Mouse (Mus musculus) gastrocnemius, adult 2 months (tissue): ENCODE data around the gene Nup133. TPM values are rescaled to one million over a fixed set of nuclear protein-coding genes. Genes with fewer than 3 reads are reported as not detected.

ENCODE experiments used
- DNase-seq: peaks from one replicate; pipeline ENCODE4 v3.0.0; 2022
- H3K27ac ChIP-seq: fragments of 200-600 bp; 2 replicates; pipeline ENCODE4 v1.8.1; 2022; ENCODE audit warnings: mild to moderate bottlenecking
- H3K4me3 ChIP-seq: fragments of 200-600 bp; 2 replicates; pipeline ENCODE4 v1.8.1; 2022; ENCODE audit warnings: mild to moderate bottlenecking, moderate library complexity
- CTCF ChIP-seq: fragments of 200-600 bp; IDR thresholded peaks from 2 replicates; pipeline ENCODE4 v1.8.1; 2022; ENCODE audit warnings: antibody characterized with exemption, mild to moderate bottlenecking, moderate library complexity
- intact Hi-C: fragments of 180-260 bp; cut with DNase I; formaldehyde crosslinking; loops from one replicate; pipeline ENCODE4 v1.15.1; 2025
- total RNA-seq, 2 experiments: library from RNA; stranded (reverse); gene quantifications; 2 replicates each; pipeline ENCODE4 v1.2.3; 2021

The Nup133 gene
- total RNA-seq, 2 experiments from 2014 or later = 11.6 to 17.8 TPM

- Histone ChIP-seq H3K27ac (peak overlapping the region; percentile 43), H3K4me3 (no peak overlapping the region)
- DNase-seq = no peak
- TF ChIP-seq CTCF = no peak
- intact Hi-C loops = no loop called here
Measured at GRCm38 (mm10) chr8:123877865-123878264, 71.2 kb downstream of the Nup133 start.

DNA sequence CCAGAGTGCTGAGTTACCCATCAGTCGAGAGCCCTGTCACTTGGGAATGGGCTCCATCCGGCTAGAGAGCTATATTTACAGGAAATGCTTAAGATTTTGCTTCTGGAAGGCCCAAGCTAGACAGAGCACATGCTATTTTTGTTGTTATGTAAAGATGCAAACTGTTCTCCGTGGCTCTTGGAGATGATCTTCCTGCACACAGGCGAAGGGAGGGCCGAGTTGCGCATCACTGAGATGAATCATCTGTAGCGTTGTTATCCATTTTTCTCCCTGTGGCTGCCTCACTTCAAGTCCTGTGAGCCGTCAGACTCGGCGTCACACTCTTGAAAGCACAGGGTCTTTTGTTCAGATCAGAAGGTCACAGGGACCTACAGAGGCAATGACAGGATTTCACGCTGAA, 74.7 kb downstream of the Nup133 start:
- TF ChIP-seq CTCF = no peak
- Histone ChIP-seq H3K4me3 (no peak overlapping the region), H3K27ac (no peak overlapping the region)
- no peak for DNase-seq
- intact Hi-C loops = no loop called here

- H3K4me3 ChIP-seq = no peak overlapping the region
- H3K27ac ChIP-seq = peak overlapping the region; percentile 91
- intact Hi-C loops = no loop called here
- TF ChIP-seq CTCF = no peak
- DNase-seq = no peak
Measured at GRCm38 (mm10) chr8:123873364-123873763, 75.7 kb downstream of the Nup133 start.

GRCm38 (mm10) chr8:123872048-123872447, 77.0 kb downstream of the Nup133 start:
- Histone ChIP-seq H3K27ac (peak overlapping the region; percentile 91), H3K4me3 (peak overlapping the region; percentile 27)
- DNase-seq = peak; percentile 92
- intact Hi-C loops = loop anchor here (1.0 kb wide), 1 partner anchor 23 kb away; no protein-coding TSS in a partner anchor
- TF ChIP-seq CTCF = no peak; the same call in 1 of the 2 replicates

DNA sequence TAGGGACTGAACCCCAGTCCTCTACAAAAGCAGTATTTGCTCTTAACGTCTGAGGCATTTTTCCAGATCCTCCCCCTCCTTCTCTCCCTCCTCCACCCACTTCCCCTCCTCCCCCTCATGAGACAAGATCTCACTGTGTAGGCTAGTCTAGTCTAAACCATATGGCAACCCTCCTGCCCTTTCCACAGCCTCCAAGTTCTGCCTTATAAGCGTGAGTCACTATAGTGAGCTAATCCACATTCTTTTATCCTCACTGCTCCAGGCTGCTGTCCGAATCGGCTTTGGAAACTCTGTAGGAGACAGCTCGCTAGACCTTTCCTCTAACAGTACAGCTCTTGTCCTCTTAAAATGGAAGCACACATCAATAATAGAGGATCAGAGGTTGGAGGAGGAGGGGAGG, 82.1 kb downstream of the Nup133 start:
- no peak overlapping the region for H3K27ac ChIP-seq
- DNase-seq = no peak
- TF ChIP-seq CTCF = no peak
- H3K4me3 ChIP-seq = no peak overlapping the region
- intact Hi-C loops = no loop called here

- H3K27ac ChIP-seq = no peak overlapping the region
- H3K4me3 ChIP-seq = no peak overlapping the region
- intact Hi-C loops = no loop called here
- DNase-seq = no peak
- no peak for TF ChIP-seq CTCF
Measured at GRCm38 (mm10) chr8:123865786-123866185, 83.3 kb downstream of the Nup133 start.

DNA sequence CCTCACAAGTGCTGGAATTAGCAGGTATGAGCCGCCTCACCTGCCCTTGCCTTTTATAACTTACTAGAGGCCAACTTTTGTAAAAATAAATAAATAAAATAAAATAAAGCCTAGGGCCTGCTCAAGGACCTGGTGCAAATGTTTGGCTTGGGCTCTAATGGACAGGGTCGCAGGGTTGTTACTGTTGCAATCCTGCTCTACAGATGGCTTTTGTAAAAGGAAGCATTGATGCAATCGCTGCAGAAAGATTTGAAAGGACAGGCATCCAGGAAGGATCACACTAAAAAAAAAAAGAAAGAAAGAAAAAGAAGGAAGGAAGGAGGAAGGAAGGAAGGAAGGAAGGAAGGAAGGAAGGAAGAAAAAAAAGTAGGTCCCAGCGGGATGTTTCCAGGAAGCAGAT, 88.7 kb downstream of the Nup133 start:
- intact Hi-C loops = no loop called here
- TF ChIP-seq CTCF = no peak
- Histone ChIP-seq H3K4me3 (no peak overlapping the region), H3K27ac (no peak overlapping the region)
- DNase-seq = no peak

- Histone ChIP-seq H3K27ac (peak within 1 kb of the TSS; percentile 83), H3K4me3 (peak within 1 kb of the TSS; percentile 84)
- peak; percentile 68 for DNase-seq
- no peak for TF ChIP-seq CTCF
- intact Hi-C loops = no loop called here
Measured at GRCm38 (mm10) chr8:123859648-123860259, 89.3 kb downstream of the Nup133 start, which contains the start of gene Ccsap. TSS of gene Ccsap (minus strand) at chr8:123860209.

DNA sequence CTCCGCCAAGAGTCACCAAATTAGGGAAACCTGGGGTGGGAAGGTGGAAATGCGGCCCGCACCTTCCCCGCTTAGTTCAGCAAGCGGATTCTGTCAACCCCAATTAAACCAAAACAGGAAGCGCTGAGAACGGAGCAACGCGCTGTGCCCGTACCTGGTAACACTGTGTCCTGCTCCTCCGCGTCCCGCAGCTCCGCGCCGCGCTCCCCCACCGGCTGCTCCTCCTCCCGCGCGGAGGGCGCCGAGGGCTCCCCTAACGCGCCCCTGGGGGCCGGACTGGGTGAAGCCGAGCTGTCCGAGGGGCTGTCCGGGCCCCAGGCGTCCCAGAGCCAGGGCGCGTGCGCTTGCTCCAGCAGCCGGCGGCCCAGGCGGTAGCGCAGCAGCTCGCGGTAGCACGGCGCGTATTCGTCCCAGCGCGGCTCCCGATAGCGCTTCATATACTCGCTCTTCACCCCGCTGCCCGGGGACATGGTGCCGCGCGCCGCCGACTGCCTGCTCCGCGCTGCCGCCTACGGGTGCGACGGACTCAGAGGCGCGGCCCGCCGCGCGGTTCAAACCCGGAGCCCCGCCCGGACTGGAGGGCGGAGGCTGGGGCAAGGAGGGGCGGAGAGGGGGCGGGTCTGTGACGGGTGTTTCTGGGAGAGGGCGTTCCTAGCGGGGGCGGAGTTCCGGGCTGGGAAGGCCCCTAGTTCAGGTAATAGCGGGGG, 90.0 kb downstream of the Nup133 start:
- DNase-seq = peak; percentile 95
- peak overlapping the region; percentile 83 for H3K27ac ChIP-seq
- peak overlapping the region; percentile 84 for H3K4me3 ChIP-seq
- intact Hi-C loops = no loop called here
- TF ChIP-seq CTCF = peak; percentile 54

DNA sequence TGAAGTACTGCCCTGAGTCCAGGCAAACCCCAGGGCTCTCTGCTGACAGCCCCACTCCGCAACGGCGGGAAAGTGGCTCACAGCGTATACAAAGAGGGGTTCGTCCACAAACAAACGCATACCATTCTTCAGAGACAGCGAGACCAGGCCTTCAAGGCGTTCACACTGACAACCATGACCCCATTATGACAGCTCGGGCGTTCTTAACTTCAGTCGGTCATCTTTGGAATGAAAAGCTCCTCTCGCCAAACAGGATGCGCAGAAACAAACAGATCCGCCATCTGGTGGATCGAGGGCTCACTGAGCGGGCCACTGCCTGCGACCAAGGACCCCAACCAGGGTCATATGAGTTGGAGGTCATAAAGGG, 90.5 kb downstream of the Nup133 start:
- DNase-seq = no peak
- intact Hi-C loops = no loop called here
- TF ChIP-seq CTCF = no peak
- H3K27ac ChIP-seq = peak overlapping the region; percentile 81
- H3K4me3 ChIP-seq = peak overlapping the region; percentile 84

DNA sequence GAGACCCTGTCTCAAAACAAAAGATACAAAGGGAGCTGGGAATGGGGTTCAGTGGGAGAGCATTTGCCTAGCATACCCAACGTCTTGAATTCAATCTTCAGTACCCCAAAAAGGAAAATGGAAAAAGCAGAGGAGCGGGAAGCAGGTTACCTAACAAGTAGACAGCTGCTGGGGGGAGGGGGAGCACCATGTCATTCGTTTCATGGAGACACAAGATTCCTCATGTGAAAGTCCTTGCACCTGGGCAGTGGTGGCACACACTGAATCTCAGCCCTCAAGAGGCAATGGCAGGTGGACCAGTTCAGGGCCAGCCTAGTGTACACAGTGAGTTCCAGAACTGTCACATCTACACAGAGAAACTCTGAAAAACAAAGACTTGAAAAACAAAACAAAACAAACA, 91.7 kb downstream of the Nup133 start:
- no peak for TF ChIP-seq CTCF
- Histone ChIP-seq H3K27ac (no peak overlapping the region), H3K4me3 (no peak overlapping the region)
- intact Hi-C loops = no loop called here
- no peak for DNase-seq

DNA sequence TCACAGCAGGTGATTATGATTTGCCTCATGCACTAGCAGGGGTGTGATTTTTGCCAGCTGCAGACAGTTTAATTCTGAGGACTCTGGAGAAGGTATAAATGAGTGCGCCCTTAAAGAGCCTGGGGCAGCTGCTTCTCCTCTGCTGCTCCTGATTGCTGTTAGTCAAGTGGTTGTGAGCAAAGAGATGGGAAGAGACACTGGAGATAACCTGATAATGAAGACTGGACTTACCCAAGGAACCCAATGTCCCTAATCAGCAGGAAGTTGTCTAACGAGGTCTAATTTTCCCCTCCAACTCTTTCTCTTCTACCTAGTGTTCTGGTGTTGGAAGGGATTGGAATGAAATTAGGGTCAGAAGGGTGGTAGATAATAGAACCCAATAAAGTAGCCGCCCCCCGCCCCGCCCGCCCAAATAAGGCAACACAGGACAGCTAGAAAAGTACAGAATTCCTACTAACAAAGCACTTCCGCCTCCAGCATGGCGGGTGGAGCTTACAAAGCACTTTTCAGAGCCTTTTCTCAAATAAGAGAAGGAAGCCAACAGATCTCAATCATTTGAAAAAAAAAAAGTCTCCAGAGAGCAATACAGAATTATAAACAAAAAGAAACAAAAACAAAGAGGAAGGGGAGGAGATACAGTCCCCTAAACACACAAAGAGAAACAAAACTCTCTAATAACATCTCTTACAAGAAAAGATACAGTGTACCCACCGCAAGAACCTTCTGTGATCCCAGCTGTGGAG, 94.2 kb downstream of the Nup133 start:
- TF ChIP-seq CTCF = no peak
- intact Hi-C loops = no loop called here
- no peak overlapping the region for H3K4me3 ChIP-seq
- no peak overlapping the region for H3K27ac ChIP-seq
- DNase-seq = no peak

GRCm38 (mm10) chr8:123854252-123854651, 94.8 kb downstream of the Nup133 start:
- H3K4me3 ChIP-seq = no peak overlapping the region
- no peak for TF ChIP-seq CTCF
- intact Hi-C loops = no loop called here
- DNase-seq = no peak
- H3K27ac ChIP-seq = no peak overlapping the region
